Mouse (Mus musculus) forebrain, embryonic 11.5 days (tissue): ENCODE results near the gene Neu2. TPM values are rescaled to one million over a fixed set of nuclear protein-coding genes. Genes with fewer than 3 reads are reported as not detected.

Experiments used
- ATAC-seq: fragments of 200-750 bp; cut with Nextera tagmentation; replicated peaks from 2 replicates; pipeline ENCODE4 v1.8.0; 2017; ENCODE audit warnings: moderate TSS enrichment; ENCODE audit not compliant: low FRiP score
- DNase-seq: peaks from one replicate; pipeline ENCODE4 v3.0.0-alpha.2; 2017; ENCODE audit warnings: low spot score
- H3K27ac ChIP-seq: fragments of 300-500 bp; sonication (generic); 2 replicates; pipeline ENCODE4 v1.5.1; 2014; ENCODE audit warnings: low read depth, low read length
- H3K27me3 ChIP-seq: fragments of 300-500 bp; sonication (generic); 2 replicates; pipeline ENCODE4 v1.6.1; 2014; ENCODE audit warnings: mild to moderate bottlenecking, low read length, mixed read lengths; ENCODE audit not compliant: control insufficient read depth, insufficient read depth
- H3K36me3 ChIP-seq: fragments of 300-500 bp; sonication (generic); 2 replicates; pipeline ENCODE4 v1.6.1; 2014; ENCODE audit warnings: mild to moderate bottlenecking, low read length, moderate library complexity, mixed read lengths; ENCODE audit not compliant: control insufficient read depth, insufficient read depth
- H3K4me1 ChIP-seq: fragments of 300-500 bp; sonication (generic); replicated peaks from 2 replicates; pipeline ENCODE4 v1.6.1; 2014; ENCODE audit warnings: low read length, mixed read lengths; ENCODE audit not compliant: control insufficient read depth, insufficient read depth
- H3K4me2 ChIP-seq: fragments of 300-500 bp; sonication (generic); 2 replicates; pipeline ENCODE4 v1.6.1; 2014; ENCODE audit warnings: low read depth, mild to moderate bottlenecking, low read length, moderate library complexity, mixed read lengths; ENCODE audit not compliant: severe bottlenecking
- H3K4me3 ChIP-seq: fragments of 300-500 bp; sonication (generic); 2 replicates; pipeline ENCODE4 v1.5.1; 2014; ENCODE audit warnings: low read depth, low read length
- H3K9ac ChIP-seq: fragments of 300-500 bp; sonication (generic); 2 replicates; pipeline ENCODE4 v1.6.1; 2014; ENCODE audit warnings: low read length
- H3K9me3 ChIP-seq: fragments of 300-500 bp; sonication (generic); 2 replicates; pipeline ENCODE4 v1.6.1; 2016; ENCODE audit warnings: low read length, mixed read lengths; ENCODE audit not compliant: control insufficient read depth
- WGBS: fragments of 180-500 bp; shearing (Covaris S2); extraction: QIAGEN DNeasy Blood & Tissue Kit; methylation state at CpG from one replicate; pipeline ENCODE4 v1.1.7; 2014; 5-methylcytosine and 5-hydroxymethylcytosine counted together
- polyA plus RNA-seq: library from polyadenylated mRNA; unstranded; fragments of >200 nt; fragmentation: Nextera tagmentation; extraction: Ambion mirVana; gene quantifications from 2 replicates; pipeline ENCODE4 v1.2.1, GENCODE M21; 2014

Neu2 gene
- polyA plus RNA-seq, 1 experiment from 2014 or later = not detected

DNA sequence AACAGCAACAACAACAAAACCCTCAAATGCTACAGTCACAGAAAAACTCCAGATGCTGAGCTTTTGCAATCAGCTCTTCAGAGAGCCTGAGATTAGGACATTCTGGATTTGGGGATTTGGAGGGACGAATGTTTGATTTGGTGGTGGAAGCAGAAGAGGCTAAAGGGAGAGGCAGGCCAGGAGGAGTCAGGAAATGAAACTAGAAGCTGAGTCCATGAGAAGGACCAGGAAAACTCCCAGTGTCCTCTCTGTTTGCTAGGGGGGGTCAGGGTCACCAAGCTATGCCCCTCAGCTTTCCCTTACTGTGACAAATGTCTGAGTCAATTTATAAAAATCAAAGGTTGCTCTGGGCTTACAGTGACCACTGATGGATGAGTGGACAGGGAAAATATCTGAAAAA lies 43.9 kb downstream of the Neu2 start:
- 68% methylated on average over 1 of the region's 1 CpGs for WGBS
- Histone ChIP-seq H3K9me3 (no peaks in the 10 kb centered on the region), H3K4me1 (no peaks in the 10 kb centered on the region), H3K27me3 (no peaks in the 10 kb centered on the region), H3K36me3 (no peaks in the 10 kb centered on the region), H3K4me2 (no peak overlapping the region), H3K9ac (no peak overlapping the region), H3K27ac (no peak overlapping the region), H3K4me3 (no peak overlapping the region)
- DNase-seq = no peak
- no peak for ATAC-seq

DNA sequence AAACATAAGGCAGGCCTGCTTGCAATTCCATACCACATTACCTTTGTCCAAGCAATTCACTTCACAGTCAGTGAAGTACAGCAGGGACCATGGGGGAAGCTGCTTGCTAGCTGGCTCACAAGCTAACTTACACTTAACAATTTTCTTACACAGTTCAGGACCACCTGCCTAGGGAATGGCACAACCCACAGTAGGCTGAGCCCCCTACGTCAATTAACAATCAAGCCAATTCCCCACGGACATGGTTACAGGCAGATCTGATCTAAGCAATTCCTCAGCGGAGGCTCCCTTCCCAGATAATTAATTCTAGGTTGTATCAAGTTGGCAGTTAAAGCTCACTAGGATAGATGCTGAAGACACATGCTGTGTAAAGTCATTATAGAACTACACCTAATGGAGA lies 53.3 kb downstream of the Neu2 start:
- Histone ChIP-seq H3K4me3 (no peak overlapping the region), H3K9ac (no peak overlapping the region), H3K36me3 (no peaks in the 10 kb centered on the region), H3K4me1 (no peaks in the 10 kb centered on the region), H3K4me2 (no peak overlapping the region), H3K9me3 (no peaks in the 10 kb centered on the region), H3K27me3 (no peaks in the 10 kb centered on the region), H3K27ac (no peak overlapping the region)
- DNase-seq (no peak), ATAC-seq (no peak)
- 70% methylated on average over 3 of the region's 3 CpGs for WGBS

- H3K9me3 ChIP-seq = no peaks in the 10 kb centered on the region
- no peaks in the 10 kb centered on the region for H3K4me1 ChIP-seq
- H3K27me3 ChIP-seq = no peaks in the 10 kb centered on the region
- H3K4me2 ChIP-seq = no peak overlapping the region
- WGBS = 95% methylated on average over 8 of the region's 8 CpGs
- ATAC-seq (no peak), DNase-seq (no peak)
- no peak overlapping the region for H3K4me3 ChIP-seq
- no peak overlapping the region for H3K9ac ChIP-seq
- H3K27ac ChIP-seq = no peak overlapping the region
- no peaks in the 10 kb centered on the region for H3K36me3 ChIP-seq
These were observed 56.1 kb downstream of the Neu2 start for GRCm38 (mm10) chr1:87565760-87566159.

- WGBS = 44% methylated on average over 6 of the region's 6 CpGs
- DNase-seq = no peak
- H3K9ac ChIP-seq = no peak overlapping the region
- H3K36me3 ChIP-seq = no peaks in the 10 kb centered on the region
- no peak for ATAC-seq
- H3K27me3 ChIP-seq = no peaks in the 10 kb centered on the region
- no peaks in the 10 kb centered on the region for H3K9me3 ChIP-seq
- H3K27ac ChIP-seq = no peak overlapping the region
- H3K4me1 ChIP-seq = no peaks in the 10 kb centered on the region
- H3K4me3 ChIP-seq = no peak overlapping the region
- H3K4me2 ChIP-seq = no peak overlapping the region
These were observed 58.7 kb downstream of the Neu2 start for GRCm38 (mm10) chr1:87568398-87568797.

GRCm38 (mm10) chr1:87573261-87573660 lies 63.6 kb downstream of the Neu2 start:
- Histone ChIP-seq H3K9ac (no peak overlapping the region), H3K9me3 (no peaks in the 10 kb centered on the region), H3K27ac (no peak overlapping the region), H3K4me1 (no peaks in the 10 kb centered on the region), H3K4me2 (no peak overlapping the region), H3K27me3 (no peaks in the 10 kb centered on the region), H3K36me3 (no peaks in the 10 kb centered on the region), H3K4me3 (no peak overlapping the region)
- DNase-seq = no peak
- 84% methylated on average over 5 of the region's 5 CpGs for WGBS
- no peak for ATAC-seq

- Histone ChIP-seq H3K4me3 (no peak within 1 kb of the TSS), H3K27ac (no peak within 1 kb of the TSS), H3K36me3 (no peaks in the 10 kb centered on the region), H3K4me1 (no peaks in the 10 kb centered on the region), H3K4me2 (no peak within 1 kb of the TSS), H3K9ac (no peak within 1 kb of the TSS), H3K27me3 (no peaks in the 10 kb centered on the region), H3K9me3 (no peaks in the 10 kb centered on the region)
- WGBS = 83% methylated on average over 6 of the region's 6 CpGs
- DNase-seq = no peak
- ATAC-seq = no peak
These were observed 64.1 kb downstream of the Neu2 start, which contains the start of gene Ngef for GRCm38 (mm10) chr1:87573800-87574215. Gene Ngef, minus strand, starts transcription at chr1:87573870.

DNA sequence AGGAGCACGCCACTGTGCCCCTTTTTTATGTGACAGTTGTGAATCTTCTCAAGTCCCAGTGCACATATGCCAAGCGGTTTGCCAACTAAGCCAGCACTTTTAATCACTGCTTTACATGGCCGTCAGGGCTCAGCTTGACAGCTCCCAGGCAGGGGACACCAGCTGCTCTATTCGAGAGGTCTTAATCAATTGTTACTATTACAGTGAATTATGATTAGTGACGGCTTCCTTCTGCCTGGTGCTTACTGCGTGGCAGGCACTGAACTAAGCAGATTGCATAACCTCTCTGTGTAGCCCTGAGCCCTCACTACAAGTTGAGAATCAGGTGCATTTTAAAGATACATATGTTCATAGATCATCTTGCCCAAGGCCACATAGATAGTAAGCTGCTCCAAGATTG lies 64.7 kb downstream of the Neu2 start:
- no peak overlapping the region for H3K27ac ChIP-seq
- ATAC-seq (no peak), DNase-seq (no peak)
- H3K9me3 ChIP-seq = no peaks in the 10 kb centered on the region
- no peaks in the 10 kb centered on the region for H3K27me3 ChIP-seq
- no peak overlapping the region for H3K4me3 ChIP-seq
- 65% methylated on average over 6 of the region's 6 CpGs for WGBS
- H3K4me1 ChIP-seq = no peaks in the 10 kb centered on the region
- no peaks in the 10 kb centered on the region for H3K36me3 ChIP-seq
- no peak overlapping the region for H3K4me2 ChIP-seq
- no peak overlapping the region for H3K9ac ChIP-seq

DNA sequence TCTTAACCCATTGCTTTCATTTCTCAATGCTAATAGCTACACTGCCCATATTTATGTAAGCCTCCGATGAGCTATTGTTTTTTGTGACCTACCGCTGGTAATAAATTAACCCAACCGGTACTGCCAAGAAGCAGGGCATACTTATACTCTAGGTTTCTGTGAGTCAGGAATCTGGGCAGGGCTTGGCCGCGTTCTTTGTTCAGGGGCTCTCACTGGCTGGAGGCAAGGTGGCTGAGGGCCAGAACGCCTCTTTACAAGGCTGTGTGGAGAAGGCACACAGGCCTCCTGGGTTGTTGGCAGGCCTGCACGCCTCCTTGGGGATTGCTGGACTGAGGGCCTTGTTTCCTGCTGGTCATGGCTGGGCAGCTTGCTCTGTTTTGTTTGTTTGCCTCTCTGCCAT lies 65.1 kb downstream of the Neu2 start:
- 81% methylated on average over 7 of the region's 7 CpGs for WGBS
- no peaks in the 10 kb centered on the region for H3K27me3 ChIP-seq
- ATAC-seq (no peak), DNase-seq (no peak)
- no peak overlapping the region for H3K4me3 ChIP-seq
- no peaks in the 10 kb centered on the region for H3K9me3 ChIP-seq
- H3K4me1 ChIP-seq = no peaks in the 10 kb centered on the region
- H3K4me2 ChIP-seq = no peak overlapping the region
- H3K9ac ChIP-seq = no peak overlapping the region
- no peak overlapping the region for H3K27ac ChIP-seq
- no peaks in the 10 kb centered on the region for H3K36me3 ChIP-seq

DNA sequence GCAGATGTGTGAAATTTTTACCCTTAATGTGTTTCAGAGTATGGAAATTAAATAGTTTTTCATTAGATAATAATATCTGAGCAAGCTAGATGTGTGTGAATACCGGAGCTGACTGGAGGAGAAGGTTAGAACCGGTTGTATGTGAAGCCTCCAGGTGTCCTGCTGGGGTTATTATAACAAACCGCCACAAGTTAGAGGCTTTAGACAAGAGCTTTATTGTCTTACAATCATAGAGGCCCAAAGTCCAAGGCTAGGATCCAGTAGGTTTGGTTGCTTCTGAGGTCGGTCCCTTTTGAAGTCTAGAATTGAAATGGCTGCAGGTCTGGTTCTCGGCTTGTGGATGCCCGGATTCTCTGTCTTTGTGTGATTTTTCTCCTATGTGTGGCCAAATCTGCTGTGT lies 69.3 kb downstream of the Neu2 start:
- ATAC-seq (no peak), DNase-seq (no peak)
- Histone ChIP-seq H3K4me2 (no peak overlapping the region), H3K9ac (no peak overlapping the region), H3K27ac (no peak overlapping the region), H3K36me3 (no peaks in the 10 kb centered on the region), H3K9me3 (no peaks in the 10 kb centered on the region), H3K27me3 (no peaks in the 10 kb centered on the region), H3K4me1 (no peaks in the 10 kb centered on the region), H3K4me3 (no peak overlapping the region)
- WGBS = 88% methylated on average over 6 of the region's 6 CpGs
